Mouse (Mus musculus) embryonic stem cell, embryonic (primary cell): ENCODE data around the gene Slc50a1.

ENCODE experiments used
- CTCF ChIA-PET, 4 experiments: fragments of 300-600 bp in 2 of 4; fragments of 350-600 bp in 2 of 4; sonication (Branson Sonifier 250); formaldehyde crosslinking; loops; one replicate each; lab custom pipeline; 2022; ENCODE audit warnings: inconsistent platforms in 2 of 4; lab: Charles Lee
- POLR2A ChIA-PET, 4 experiments: fragments of 300-600 bp in 2 of 4; fragments of 350-600 bp in 2 of 4; sonication (Branson Sonifier 250); formaldehyde crosslinking; loops; one replicate each; lab custom pipeline; 2022; ENCODE audit warnings: antibody characterized with exemption in 4 of 4, inconsistent platforms in 1 of 4; lab: Charles Lee

The Slc50a1 gene

DNA sequence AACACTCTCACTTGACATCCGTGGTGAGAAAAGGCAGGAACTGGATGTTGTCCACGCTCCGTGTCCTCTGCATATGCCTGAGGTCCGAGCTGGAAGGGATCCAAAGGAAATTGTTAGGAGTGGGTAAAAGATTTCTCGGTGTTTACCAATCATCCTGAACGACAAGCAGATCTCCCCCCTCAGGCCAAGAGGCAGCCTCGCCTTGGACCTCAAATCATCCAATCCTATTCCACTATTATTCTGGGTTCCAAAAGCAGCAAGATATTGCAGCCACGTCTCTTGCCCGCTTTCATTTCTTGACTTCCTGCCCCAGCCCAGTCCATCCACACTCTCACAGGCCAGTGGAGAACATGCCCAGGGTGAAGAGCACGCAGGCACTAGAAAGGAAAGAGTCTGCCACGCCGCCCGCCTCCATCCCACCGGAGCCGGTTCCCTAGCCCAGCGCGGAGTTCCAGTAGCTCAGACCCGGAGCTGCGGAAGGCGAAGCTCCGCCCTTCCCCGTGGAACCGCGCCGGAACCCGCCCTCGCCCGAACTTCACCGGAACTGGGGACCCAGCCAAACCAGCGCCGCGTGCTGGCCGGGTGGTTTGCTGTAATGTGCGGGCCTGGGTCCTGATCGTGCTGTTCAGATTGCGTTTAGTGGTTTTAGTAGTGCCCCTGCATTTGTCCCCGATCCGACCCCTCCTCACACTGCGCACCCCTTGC is at the start of gene Slc50a1:
Gene Slc50a1 (minus strand): TSS at position 520 of the 705 bp plus-strand sequence.
- ChIA-PET CTCF (interaction anchor here in 3 of 4 experiments (0.5 to 4.0 kb wide), 8 partner anchors 11 to 267 kb away, joined by 3 to 25 read pairs (median 3); partner anchors contain the start of genes Dpm3 (in 1 of the 3) and Efna1 (in 1 of the 3)), POLR2A (interaction anchor here in 3 of 4 experiments (0.5 to 6.2 kb wide), 16 partner anchors 9 to 180 kb away, joined by 3 to 35 read pairs (median 4); partner anchors contain the start of genes Efna1 (in 2 of the 3), Clk2 (in 1 of the 3), Mtx1 (in 1 of the 3) and Scamp3 (in 1 of the 3))

DNA sequence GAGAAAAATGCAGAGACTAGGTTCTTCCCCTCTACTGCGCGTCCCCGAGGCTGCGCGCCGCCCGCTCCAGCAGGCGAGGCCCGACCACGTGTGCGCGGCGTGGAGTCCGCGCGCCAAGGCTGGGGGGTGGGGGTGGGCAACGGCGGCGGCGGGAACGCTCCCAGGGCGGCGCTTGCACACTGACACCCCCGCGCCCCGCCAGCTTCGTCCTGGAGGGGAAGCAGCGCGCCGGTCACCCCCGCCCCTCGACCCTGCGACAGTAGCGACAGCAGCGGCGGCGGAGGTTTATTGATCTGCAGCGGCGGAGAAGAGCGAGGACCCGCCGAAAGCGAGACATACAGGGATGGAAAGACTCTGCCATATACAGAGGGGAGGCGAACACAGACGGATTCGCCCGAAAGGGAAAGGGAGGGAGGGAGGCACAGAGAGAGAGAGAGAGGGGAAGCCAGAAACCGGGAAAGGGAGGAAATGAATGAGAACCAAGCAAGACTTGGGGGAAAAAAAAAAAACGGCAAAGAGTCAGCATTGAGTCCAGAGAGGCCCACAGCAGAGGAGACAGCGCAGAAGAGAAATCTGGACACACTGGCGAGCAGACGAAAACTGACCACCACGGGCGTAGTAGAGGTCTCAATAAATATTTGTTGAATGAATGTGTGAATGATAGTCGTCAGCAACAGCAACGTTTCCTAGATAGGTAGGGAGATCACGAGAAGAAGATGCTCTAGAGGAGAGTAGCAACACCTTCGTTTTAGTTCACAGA is 49.4 kb upstream of the Slc50a1 start:
- POLR2A ChIA-PET, result interaction anchor here in 3 of 4 experiments (0.7 to 3.9 kb wide), 18 partner anchors 9 to 669 kb away, joined by 3 to 48 read pairs (median 4); partner anchors contain the start of gene Efna4 (in 2 of the 3)
- CTCF ChIA-PET, result interaction anchor here in 2 of 4 experiments (0.9 to 3.6 kb wide), 7 partner anchors 11 to 34 kb away, joined by 3 to 20 read pairs (median 3); partner anchors contain the start of gene Efna4 (in 1 of the 2)

DNA sequence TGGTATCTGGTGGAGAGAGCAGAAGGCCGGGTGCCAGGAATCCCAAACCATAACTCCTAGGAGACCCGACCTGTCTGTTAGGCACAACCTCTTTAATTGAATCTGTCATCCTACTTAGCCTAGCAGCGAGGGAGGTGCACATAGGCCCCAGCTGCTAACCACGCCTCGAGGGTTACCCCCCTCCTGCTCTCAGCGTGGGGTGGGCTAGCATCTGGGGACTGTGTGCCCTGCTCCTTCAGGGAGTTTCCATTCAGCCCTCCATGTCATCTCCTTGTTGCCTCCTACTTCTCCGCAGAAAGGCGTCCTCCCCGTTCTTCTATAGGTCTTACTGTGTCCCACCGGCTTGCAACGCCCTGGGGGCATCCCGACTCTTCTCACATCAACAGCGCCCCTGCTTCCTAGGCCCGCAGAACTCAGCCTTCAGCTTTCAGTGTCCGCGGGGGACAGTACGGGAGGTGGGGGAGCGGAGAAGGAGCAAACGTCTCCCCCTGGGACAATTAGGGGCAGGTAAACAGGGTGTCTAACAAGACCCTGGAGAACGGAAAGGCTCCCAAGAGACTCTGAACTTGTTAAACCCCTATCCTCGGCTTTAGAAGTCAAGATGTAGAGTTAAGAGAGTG is 48.7 kb upstream of the Slc50a1 start:
- ChIA-PET CTCF (interaction anchor here (0.6 to 3.6 kb wide), 16 partner anchors 11 to 165 kb away, joined by 3 to 20 read pairs (median 4); partner anchors contain the start of genes Efna4 (in 1 of the 4), Pmvk (in 1 of the 4), Trim46 (in 1 of the 4) and Zbtb7b (in 1 of the 4)), POLR2A (interaction anchor here in 3 of 4 experiments (0.6 to 3.4 kb wide), 15 partner anchors 10 to 668 kb away, joined by 3 to 21 read pairs (median 4); partner anchors contain the start of gene Hcn3 (in 1 of the 3))

DNA sequence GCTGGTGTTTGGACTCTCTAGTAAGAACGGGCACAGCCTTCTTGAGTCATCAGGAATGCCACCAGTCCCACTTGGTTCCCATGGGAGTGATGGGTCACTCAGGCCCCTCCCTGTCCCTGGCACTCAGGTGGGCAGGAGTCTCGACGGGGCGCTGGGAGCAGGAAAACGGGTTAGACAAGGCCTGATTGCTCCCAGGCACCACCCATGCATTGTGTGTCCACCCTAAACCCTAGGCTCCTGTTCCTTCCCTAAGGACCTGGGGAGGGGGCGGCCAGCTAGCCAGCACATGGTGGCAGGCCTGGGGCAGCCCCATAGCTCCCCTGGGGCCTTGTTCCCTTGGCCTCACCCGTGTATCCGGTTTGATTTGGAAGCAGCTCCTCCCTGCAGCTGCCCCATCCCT is 47.9 kb upstream of the Slc50a1 start:
- CTCF ChIA-PET, result interaction anchor here (0.5 to 3.6 kb wide), 11 partner anchors 10 to 166 kb away, joined by 3 to 20 read pairs (median 4); partner anchors contain the start of genes Efna4 (in 1 of the 4) and Zbtb7b (in 1 of the 4)
- POLR2A ChIA-PET, result interaction anchor here in 3 of 4 experiments (0.7 to 3.4 kb wide), 12 partner anchors 10 to 158 kb away, joined by 3 to 21 read pairs (median 4); partner anchors contain the start of gene Hcn3 (in 1 of the 3)

DNA sequence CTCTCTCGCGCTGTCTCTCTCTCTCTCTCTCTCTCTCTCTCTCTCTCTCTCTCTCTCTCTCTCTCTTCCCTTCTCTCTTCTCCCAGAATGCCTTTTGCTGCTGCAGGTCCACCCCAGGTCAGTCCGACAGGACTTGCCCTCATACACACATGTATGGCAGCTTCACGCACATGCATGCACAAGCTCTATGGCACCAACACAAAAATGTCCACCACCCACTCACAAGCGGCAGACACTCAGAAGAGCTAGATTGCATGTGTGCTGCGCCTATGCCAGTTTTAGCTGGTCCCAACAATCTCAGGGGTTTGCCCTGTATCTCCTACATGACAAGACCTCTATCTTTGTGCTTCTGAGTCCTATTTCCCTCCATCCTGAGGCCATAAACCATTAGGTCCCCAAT is 46.9 kb upstream of the Slc50a1 start:
- ChIA-PET CTCF (interaction anchor here (0.5 to 3.6 kb wide), 69 partner anchors 9 to 1190 kb away, joined by 3 to 61 read pairs (median 5); partner anchors contain the start of genes Adam15 (in 3 of the 4), Efna4 (in 2 of the 4), Krtcap2 (in 2 of the 4) and Cks1b (in 1 of the 4)), POLR2A (interaction anchor here in 3 of 4 experiments (0.6 to 3.4 kb wide), 30 partner anchors 9 to 1056 kb away, joined by 3 to 21 read pairs (median 3); partner anchors contain the start of genes Efna4 (in 1 of the 3), Flad1 (in 1 of the 3) and Pygo2 (in 1 of the 3))

DNA sequence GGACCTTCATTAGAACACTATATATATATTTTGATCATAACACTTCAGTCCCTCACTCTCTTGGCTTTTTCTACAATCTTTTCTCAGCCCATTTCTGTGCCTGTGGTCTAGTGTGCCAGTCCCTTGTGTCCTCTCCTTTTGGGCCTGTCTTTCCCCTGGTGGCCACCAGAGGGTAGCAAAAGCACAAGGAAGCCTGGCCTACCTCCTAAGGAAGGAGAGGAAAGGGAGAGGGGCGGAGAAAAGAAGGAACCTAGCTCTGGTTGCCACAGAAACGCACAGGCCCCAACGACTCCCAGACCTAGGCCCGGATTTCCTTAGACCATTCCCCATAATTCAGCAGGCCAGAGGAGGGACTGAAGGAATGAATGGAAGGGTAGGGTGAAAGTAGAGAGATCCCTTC is 46.5 kb upstream of the Slc50a1 start:
- ChIA-PET POLR2A (interaction anchor here in 3 of 4 experiments (0.6 to 3.4 kb wide), 31 partner anchors 8 to 1056 kb away, joined by 3 to 21 read pairs (median 3); partner anchors contain the start of genes Efna4 (in 1 of the 3), Flad1 (in 1 of the 3), Pygo2 (in 1 of the 3) and Scamp3 (in 1 of the 3)), CTCF (interaction anchor here (0.5 to 3.6 kb wide), 71 partner anchors 8 to 1191 kb away, joined by 3 to 61 read pairs (median 5); partner anchors contain the start of genes Adam15 (in 3 of the 4), Efna4 (in 2 of the 4), Krtcap2 (in 2 of the 4) and Cks1b (in 1 of the 4))

DNA sequence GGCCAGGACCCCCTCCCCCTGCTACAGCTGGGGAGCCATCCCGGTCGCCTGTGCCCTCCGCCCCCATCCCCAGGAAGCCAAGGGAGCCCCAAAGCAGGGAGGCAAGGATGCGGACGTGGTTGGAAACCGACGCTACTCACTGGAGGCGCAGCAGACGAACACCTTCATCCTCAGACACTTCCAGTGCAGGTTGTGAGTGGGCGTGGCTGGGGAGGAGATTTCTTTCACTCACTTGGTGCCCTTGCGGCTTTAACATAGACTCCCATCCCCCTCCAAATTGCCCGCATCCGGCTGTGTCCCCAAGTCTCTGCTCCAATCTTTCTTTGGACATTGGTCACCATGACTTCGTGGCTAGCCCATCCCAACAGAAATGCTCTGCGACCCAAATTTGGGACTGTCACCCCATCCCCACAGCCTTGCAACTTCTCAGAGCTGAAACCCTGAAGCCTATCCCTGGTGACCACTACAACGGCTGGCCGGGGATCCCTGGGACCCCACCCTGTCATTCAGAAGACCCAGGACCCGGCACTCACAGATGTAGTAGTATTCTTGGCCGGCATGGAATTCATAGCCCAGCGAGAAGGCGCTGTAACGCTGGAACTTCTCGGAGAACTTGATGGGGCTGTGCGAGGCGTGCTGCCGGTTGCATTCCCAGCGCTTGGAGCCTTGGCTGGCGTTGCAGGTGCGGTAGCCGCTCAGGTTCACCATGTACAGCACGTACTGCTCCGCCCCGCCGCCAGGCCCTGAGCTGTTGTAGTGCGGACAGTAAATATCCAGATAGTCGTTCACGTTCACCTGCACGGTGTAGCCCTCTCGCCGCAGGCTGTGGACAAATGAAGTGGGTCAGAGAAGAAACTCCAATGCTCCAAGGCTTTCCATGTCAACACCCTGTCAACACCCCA is 45.8 kb upstream of the Slc50a1 start:
- CTCF ChIA-PET, result interaction anchor here (0.6 to 3.6 kb wide), 56 partner anchors 8 to 196 kb away, joined by 3 to 61 read pairs (median 5); partner anchors contain the start of genes Adam15 (in 2 of the 4), Efna4 (in 2 of the 4), Krtcap2 (in 2 of the 4) and Cks1b (in 1 of the 4)

DNA sequence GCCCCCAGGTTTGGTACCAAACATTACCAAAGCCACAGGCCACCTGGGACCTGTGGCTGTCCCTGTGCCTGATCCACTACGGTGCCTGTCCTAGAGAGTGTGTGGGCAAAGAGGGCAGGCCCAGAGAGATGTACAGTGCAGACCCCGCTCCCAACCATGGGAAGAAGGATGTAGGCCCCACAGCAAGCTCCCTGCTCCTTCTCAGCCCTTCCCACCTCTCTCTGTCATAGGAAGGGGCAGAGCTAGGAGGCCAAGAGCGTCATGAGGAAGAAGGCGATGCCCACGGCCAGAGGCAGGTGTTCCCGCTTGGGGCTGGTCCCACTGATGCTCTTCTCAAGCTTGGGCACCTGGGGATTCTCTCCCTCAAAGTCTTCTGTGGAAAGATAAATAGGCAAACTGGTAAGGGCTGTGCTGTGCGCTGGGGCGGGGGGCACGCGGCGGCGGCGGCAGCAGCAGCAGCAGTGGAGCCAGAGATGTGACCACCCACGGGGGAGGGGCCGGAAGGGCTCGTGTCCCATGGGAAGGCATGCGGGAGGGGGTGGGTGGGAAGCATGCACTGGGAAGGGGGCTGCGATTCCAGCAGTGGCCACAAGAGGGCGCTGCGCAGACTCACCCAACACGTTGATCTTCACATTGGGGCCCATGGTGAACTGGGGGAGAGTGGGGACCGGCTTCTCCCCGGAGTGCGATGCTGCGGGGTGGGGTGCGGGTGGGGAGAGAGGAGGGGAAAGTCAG is 45.0 kb upstream of the Slc50a1 start:
- ChIA-PET POLR2A (interaction anchor here in 2 of 4 experiments (0.5 to 1.6 kb wide), 7 partner anchors 13 to 264 kb away, joined by 3 to 5 read pairs (median 3); partner anchors contain the start of gene Scamp3 (in 1 of the 2)), CTCF (interaction anchor here (0.5 to 3.2 kb wide), 19 partner anchors 10 to 803 kb away, joined by 3 to 61 read pairs (median 4); partner anchors contain the start of genes Adam15 (in 1 of the 4), Efna4 (in 1 of the 4), Krtcap2 (in 1 of the 4) and Pbxip1 (in 1 of the 4))

More for the DNA sequence above, 45.8 kb upstream of the Slc50a1 start:
- POLR2A ChIA-PET, result interaction anchor here in 3 of 4 experiments (0.6 to 3.4 kb wide), 30 partner anchors 8 to 1055 kb away, joined by 3 to 21 read pairs (median 3); partner anchors contain the start of genes Efna4 (in 1 of the 3), Flad1 (in 1 of the 3), Pygo2 (in 1 of the 3) and Scamp3 (in 1 of the 3)

DNA sequence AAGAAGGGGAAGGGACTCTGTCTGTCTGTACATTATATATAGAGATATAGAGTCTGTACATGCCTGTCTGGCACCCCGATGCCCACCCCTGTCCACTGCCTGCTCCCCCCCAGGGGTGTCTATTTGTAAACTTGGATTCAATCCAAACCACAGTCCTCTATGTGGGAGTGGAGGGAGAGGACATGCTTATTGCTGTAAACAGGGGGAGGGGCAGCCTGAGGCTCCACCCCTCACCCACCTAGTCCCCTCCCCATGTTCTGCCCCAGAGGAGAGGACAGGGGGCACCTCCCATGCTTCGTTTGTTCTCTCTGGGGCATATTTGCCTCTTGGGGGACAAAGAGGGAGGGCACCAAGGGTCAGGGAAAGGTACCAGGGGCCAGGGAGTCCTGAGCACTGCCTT is 44.4 kb upstream of the Slc50a1 start:
- CTCF ChIA-PET, result interaction anchor here (0.5 to 3.2 kb wide), 16 partner anchors 9 to 802 kb away, joined by 3 to 61 read pairs (median 4); partner anchors contain the start of genes Adam15 (in 1 of the 4), Efna4 (in 1 of the 4), Krtcap2 (in 1 of the 4) and Pbxip1 (in 1 of the 4)
- POLR2A ChIA-PET, result interaction anchor here in 2 of 4 experiments (0.5 to 1.6 kb wide), 5 partner anchors 12 to 188 kb away, joined by 3 to 5 read pairs (median 3); no protein-coding TSS in a partner anchor

DNA sequence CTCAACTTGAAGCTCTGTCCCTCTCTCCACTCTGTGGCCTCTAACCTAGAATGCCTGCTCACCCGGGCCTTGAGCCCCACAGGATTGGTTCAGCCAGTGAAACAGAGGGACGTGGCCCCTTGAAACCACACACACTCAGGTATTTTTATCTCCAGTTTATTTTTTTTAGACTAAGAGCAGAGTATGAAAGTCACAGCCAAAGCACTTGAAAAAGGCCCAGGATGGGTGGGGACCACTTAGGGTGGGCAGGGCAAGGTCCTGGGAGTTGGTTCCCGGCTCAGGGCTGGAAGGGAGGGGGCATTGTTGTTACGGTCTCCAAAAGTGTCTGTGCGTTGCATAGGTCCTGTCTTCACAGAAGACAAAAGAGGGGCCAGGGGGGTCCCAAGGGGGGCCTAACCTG is 44.0 kb upstream of the Slc50a1 start:
- POLR2A ChIA-PET, result interaction anchor here in 1 of 4 experiments (0.6 kb wide), 1 partner anchor 12 kb away, joined by 3 read pairs; no protein-coding TSS in a partner anchor

DNA sequence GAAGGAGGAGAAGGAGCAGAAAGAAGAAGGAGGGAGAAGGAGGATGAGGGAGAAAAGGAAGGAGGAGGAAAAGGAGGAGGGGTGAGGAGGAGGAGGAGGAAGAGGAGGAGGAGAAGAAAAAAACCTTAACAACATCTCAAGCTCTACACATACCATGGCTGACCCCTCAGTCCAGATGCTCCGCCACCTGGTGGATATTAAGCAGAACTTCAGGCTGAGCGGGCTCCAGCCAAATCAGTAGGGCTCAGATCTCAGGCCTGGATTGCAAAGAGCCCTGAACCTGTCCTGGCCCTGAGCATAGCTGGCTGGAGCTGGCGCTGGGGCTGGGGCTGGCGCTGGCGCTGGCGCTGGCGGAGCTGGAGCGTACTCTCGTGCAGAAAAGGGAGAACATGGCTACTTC is 37.7 kb upstream of the Slc50a1 start:
- CTCF ChIA-PET, result interaction anchor here (0.5 to 1.8 kb wide), 70 partner anchors 8 to 656 kb away, joined by 3 to 31 read pairs (median 4); partner anchors contain the start of genes Efna3 (in 3 of the 4), Efna4 (in 2 of the 4), Krtcap2 (in 2 of the 4) and Trim46 (in 2 of the 4)
- POLR2A ChIA-PET, result interaction anchor here in 3 of 4 experiments (0.8 to 1.8 kb wide), 22 partner anchors 9 to 271 kb away, joined by 3 to 9 read pairs (median 5); partner anchors contain the start of genes Efna3 (in 3 of the 3), Efna1 (in 2 of the 3), Cks1b (in 1 of the 3) and Krtcap2 (in 1 of the 3)

More for the DNA sequence above, 44.0 kb upstream of the Slc50a1 start:
- CTCF ChIA-PET, result no interaction called here

DNA sequence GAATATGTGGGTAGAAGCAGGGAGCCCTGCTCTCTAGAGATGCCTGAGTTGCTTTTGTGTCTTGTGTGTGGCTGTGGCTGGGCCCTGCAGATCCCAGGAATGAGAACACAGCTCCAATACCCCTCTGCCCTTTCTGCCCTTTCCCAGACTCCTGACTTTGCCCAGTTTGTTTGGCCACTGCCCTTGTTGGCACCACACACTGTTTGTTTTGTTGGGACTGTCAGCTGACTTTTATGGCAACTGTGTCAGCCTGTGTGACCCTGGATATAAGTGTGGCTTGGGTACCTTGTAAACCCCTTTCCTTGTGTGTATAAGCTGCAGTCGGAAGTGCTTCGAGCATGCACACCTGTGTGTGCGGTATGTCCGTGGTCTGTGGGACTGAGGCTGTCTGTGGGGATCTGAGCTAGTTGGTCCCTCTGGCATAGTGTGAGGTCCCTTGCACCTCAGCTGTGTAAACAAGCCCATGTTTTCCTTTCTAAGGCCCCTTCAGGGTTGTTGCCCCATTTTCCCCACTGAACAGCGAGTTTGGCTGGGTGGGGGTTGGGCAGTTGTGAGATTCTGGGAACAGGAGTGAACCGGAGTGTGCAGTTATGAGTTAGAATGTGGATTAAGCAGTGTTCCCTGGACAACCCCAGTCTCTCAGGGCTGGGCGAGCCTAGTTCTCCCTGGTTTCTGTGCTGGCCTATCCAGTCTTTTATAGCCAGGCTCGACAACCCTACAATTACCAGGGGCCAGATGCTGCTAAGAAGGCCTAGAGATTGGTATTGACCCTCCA is 35.4 kb upstream of the Slc50a1 start:
- CTCF ChIA-PET, result interaction anchor here (0.6 to 2.7 kb wide), 14 partner anchors 9 to 187 kb away, joined by 3 to 12 read pairs (median 4); partner anchors contain the start of genes Krtcap2 (in 1 of the 4) and Trim46 (in 1 of the 4)
- POLR2A ChIA-PET, result interaction anchor here in 3 of 4 experiments (0.7 to 1.5 kb wide), 6 partner anchors 11 to 181 kb away, joined by 3 to 4 read pairs (median 3); partner anchors contain the start of gene Adam15 (in 1 of the 3)

DNA sequence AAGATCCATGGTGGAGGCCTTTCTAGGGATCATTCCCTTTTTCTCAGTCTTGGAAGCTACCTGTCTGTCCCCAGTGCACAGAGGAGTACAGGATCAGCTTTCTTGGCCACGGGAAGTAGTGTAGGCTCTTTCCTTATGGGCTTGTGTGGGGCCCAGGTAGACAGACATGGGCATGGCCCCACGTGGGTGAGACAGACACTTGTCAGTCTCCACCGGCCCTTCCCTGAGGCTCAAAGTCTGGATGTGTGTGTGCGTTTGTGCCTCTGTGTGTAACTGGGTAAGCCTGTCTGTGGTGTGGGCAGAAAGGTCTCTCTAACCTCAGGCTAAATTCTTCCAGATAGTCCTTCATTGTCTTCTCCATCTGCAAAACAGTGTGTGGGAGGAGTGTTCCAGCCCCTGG is 34.7 kb upstream of the Slc50a1 start:
- CTCF ChIA-PET, result interaction anchor here (0.6 to 2.7 kb wide), 13 partner anchors 10 to 91 kb away, joined by 3 to 12 read pairs (median 5); partner anchors contain the start of genes Krtcap2 (in 1 of the 4) and Trim46 (in 1 of the 4)
- POLR2A ChIA-PET, result interaction anchor here in 3 of 4 experiments (1.2 to 1.6 kb wide), 4 partner anchors 10 to 117 kb away, joined by 3 to 6 read pairs (median 4); partner anchors contain the start of gene Adam15 (in 1 of the 3)
